Mouse (Mus musculus): ENCODE measurements around the gene Kdm1a. TPM values are rescaled to one million over a fixed set of nuclear protein-coding genes. Genes with fewer than 3 reads are reported as not detected.

Gene Kdm1a
- polyA plus RNA-seq, 1 experiment from 2014 or later, result 61.0 TPM

GRCm38 (mm10) chr4:136635995-136636394 lies 33.5 kb upstream of the Kdm1a start:
- Histone ChIP-seq H3K36me3 (no peaks in the 10 kb centered on the region), H3K9me3 (peaks cover 7% of the 10 kb centered on the region; the same call in 1 of the 2 replicates), H3K4me3 (no peak overlapping the region), H3K27ac (no peak overlapping the region), H3K4me1 (replicated peaks) (peaks cover 28% of the 10 kb centered on the region), H3K27me3 (ENCODE audit: insufficient read depth, poor library complexity, severe bottlenecking) (peaks cover 54% of the 10 kb centered on the region)
- DNase-seq (ENCODE audit: low spot score), result no peak

DNA sequence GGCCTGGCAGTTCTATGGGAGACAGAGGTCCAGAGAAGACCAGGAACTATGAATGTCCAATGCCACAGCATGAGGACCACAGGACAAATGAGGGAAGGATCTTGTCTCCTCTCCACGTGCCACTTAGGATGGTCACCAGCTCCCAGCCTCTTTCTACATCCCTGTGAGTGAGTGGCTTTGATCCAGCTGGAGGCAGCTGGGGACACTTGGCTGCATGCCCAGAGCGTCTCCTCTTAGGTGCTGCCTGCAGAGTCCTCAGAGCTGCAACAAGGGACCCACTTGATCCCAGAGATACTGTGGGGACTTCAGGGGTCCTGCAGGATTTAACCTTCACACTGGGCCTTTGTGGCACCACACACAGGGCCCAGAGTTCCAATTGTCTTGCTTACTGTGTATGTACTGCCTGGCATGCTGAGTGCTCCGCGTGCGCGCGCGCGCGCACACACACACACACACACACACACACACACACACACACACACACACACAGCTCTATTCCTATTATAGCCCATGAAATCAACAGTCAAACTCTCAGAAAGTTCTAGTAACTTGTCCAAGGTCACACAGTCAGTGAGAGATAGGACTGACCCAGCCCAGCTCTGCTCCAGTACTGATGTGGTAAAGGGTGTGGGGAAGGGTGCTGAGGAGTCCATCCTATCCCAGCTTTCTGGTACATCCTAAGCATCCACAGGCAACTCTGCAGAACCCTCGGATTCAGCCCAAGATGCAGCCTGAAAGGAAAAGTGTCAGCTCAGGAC lies 28.9 kb upstream of the Kdm1a start:
- H3K4me3 ChIP-seq, result no peak overlapping the region
- peaks cover 7% of the 10 kb centered on the region; the same call in 1 of the 2 replicates for H3K9me3 ChIP-seq
- H3K36me3 ChIP-seq, result no peaks in the 10 kb centered on the region
- DNase-seq (ENCODE audit: low spot score), result no peak
- H3K27me3 ChIP-seq (ENCODE audit: insufficient read depth, poor library complexity, severe bottlenecking), result peaks cover 11% of the 10 kb centered on the region
- no peak overlapping the region for H3K27ac ChIP-seq
- H3K4me1 ChIP-seq (replicated peaks), result 0 out of 2 replicates have a peak, but pooled peaks cover 4% of the 10 kb centered on the region
- 89% methylated on average over 11 of the region's 11 CpGs for WGBS

DNA sequence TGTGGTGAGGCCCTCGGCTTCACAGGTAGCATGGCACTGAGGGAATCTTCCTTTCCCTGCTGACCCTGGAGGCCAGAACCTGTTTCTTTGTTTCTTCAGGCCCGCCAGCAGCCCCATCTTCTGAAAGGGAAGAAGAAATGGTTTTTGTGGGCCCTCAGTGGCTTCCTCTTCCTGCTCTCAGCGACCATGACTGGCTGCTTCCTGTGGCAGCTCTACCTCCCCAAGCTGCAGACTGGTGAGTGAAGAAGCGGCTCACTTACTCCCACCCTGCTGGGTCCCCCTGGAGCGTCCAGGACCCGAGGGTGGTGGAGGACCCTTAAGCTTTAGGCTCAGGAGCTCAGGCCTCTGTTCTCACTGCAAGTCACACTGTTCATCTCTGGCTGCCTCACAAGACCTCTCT lies 24.1 kb upstream of the Kdm1a start:
- DNase-seq (ENCODE audit: low spot score), result no peak
- Histone ChIP-seq H3K4me1 (replicated peaks) (0 out of 2 replicates have a peak, but pooled peaks cover 4% of the 10 kb centered on the region), H3K36me3 (no peaks in the 10 kb centered on the region), H3K27ac (no peak overlapping the region), H3K27me3 (ENCODE audit: insufficient read depth, poor library complexity, severe bottlenecking) (peaks cover 3% of the 10 kb centered on the region; the same call in 1 of the 2 replicates), H3K9me3 (no peaks in the 10 kb centered on the region), H3K4me3 (no peak overlapping the region)
- 75% methylated on average over 6 of the region's 6 CpGs for WGBS

GRCm38 (mm10) chr4:136622388-136622787 lies 19.9 kb upstream of the Kdm1a start, which contains the start of gene Lactbl1:
Gene Lactbl1, plus strand, starts transcription at chr4:136622621.
- Histone ChIP-seq H3K27ac (no peak within 1 kb of the TSS), H3K4me3 (no peak within 1 kb of the TSS), H3K36me3 (no peaks in the 10 kb centered on the region), H3K4me1 (replicated peaks) (peaks cover 12% of the 10 kb centered on the region), H3K9me3 (no peaks in the 10 kb centered on the region), H3K27me3 (ENCODE audit: insufficient read depth, poor library complexity, severe bottlenecking) (peaks cover 3% of the 10 kb centered on the region; the same call in 1 of the 2 replicates)
- WGBS, result 48% methylated on average over 6 of the region's 6 CpGs
- no peak for DNase-seq (ENCODE audit: low spot score)

DNA sequence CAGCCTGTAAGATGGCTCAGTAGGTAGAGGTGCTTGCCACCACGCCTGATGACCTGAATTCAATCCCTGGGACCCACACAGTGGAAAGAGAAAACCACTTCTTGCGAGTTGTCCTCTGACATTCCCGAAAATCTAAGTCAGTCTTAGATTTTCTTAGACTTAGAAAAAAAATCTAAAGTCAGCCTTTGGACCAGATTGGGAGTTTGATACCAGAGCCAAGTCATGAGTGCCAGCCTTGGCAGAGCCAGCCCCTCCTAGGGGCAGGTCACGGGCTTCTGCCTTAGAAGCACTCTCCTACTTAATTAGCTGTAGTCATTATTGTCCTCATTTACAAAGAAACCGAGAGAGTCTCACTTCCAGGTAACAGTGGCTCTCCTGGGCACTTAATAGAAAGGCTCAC lies 19.4 kb upstream of the Kdm1a start:
- Histone ChIP-seq H3K27me3 (ENCODE audit: insufficient read depth, poor library complexity, severe bottlenecking) (peaks cover 3% of the 10 kb centered on the region; the same call in 1 of the 2 replicates), H3K36me3 (no peaks in the 10 kb centered on the region), H3K4me1 (replicated peaks) (peaks cover 12% of the 10 kb centered on the region), H3K27ac (no peak overlapping the region), H3K9me3 (no peaks in the 10 kb centered on the region), H3K4me3 (no peak overlapping the region)
- no peak for DNase-seq (ENCODE audit: low spot score)
- WGBS, result 61% methylated on average over 5 of the region's 5 CpGs

DNA sequence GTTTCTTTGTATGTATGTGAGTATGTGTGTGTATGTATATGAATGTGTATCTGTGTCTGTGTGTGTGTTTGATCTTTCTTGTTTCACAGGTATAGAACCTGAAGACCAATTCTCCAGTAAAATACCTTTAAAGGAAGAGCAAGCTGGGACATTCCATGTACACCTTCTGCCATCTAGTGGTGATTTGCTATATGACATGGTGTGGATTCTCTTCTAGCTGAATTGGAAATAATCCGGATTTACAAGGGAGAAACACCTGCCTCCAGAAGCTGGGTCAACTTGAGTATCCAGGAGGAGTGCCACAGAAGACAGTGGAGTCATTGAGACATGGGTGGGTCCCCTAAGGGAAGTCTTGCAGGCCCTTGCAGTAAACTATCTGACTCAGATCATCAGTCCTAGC lies 18.8 kb upstream of the Kdm1a start:
- no peak overlapping the region for H3K4me3 ChIP-seq
- 3% methylated on average over 1 of the region's 1 CpGs for WGBS
- H3K27ac ChIP-seq, result no peak overlapping the region
- H3K27me3 ChIP-seq (ENCODE audit: insufficient read depth, poor library complexity, severe bottlenecking), result peaks cover 3% of the 10 kb centered on the region; the same call in 1 of the 2 replicates
- H3K36me3 ChIP-seq, result no peaks in the 10 kb centered on the region
- no peak for DNase-seq (ENCODE audit: low spot score)
- no peaks in the 10 kb centered on the region for H3K9me3 ChIP-seq
- peaks cover 12% of the 10 kb centered on the region for H3K4me1 ChIP-seq (replicated peaks)

DNA sequence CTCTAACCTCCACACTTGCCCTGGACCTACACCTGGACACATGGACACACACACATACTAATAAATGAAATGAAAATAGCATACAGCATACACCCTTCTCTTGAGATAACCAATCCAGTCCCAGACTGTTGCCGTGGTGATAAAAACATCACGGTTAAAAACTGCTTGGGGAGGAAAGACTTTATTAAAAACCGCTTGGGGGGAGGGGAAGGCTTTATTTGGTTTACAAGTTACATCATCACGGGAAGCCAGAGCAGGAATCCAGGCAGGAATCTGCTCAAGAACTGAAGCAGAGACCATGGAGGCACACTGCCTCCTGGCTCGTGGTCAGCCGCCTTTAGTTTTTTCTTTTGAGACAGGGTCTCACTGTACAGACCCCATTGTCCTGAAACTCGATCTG lies 11.1 kb upstream of the Kdm1a start:
- Histone ChIP-seq H3K36me3 (no peaks in the 10 kb centered on the region), H3K27me3 (ENCODE audit: insufficient read depth, poor library complexity, severe bottlenecking) (no peaks in the 10 kb centered on the region), H3K4me1 (replicated peaks) (peaks cover 9% of the 10 kb centered on the region), H3K4me3 (no peak overlapping the region), H3K9me3 (no peaks in the 10 kb centered on the region), H3K27ac (no peak overlapping the region)
- 76% methylated on average over 7 of the region's 7 CpGs for WGBS
- no peak for DNase-seq (ENCODE audit: low spot score)

GRCm38 (mm10) chr4:136610387-136610856 lies 7.9 kb upstream of the Kdm1a start, which contains the start of gene Tex46:
Gene Tex46, plus strand, starts transcription at chr4:136610437.
- Histone ChIP-seq H3K4me3 (no peak within 1 kb of the TSS), H3K9me3 (no peaks in the 10 kb centered on the region), H3K27me3 (ENCODE audit: insufficient read depth, poor library complexity, severe bottlenecking) (no peaks in the 10 kb centered on the region), H3K36me3 (no peaks in the 10 kb centered on the region), H3K4me1 (replicated peaks) (0 out of 2 replicates have a peak, but pooled peaks cover 5% of the 10 kb centered on the region), H3K27ac (no peak within 1 kb of the TSS)
- DNase-seq (ENCODE audit: low spot score), result no peak
- 64% methylated on average over 4 of the region's 4 CpGs for whole genome bisulfite sequencing

GRCm38 (mm10) chr4:136605756-136606485 lies 3.4 kb upstream of the Kdm1a start:
- 93% methylated on average over 19 of the region's 19 CpGs for WGBS
- no peak for DNase-seq (ENCODE audit: low spot score)
- no peak overlapping the region for H3K4me3 ChIP-seq
- H3K27ac ChIP-seq, result no peak overlapping the region
- H3K36me3 ChIP-seq, result no peaks in the 10 kb centered on the region
- H3K9me3 ChIP-seq, result no peaks in the 10 kb centered on the region
- H3K4me1 ChIP-seq (replicated peaks), result peaks cover 11% of the 10 kb centered on the region
- H3K27me3 ChIP-seq (ENCODE audit: insufficient read depth, poor library complexity, severe bottlenecking), result no peaks in the 10 kb centered on the region

DNA sequence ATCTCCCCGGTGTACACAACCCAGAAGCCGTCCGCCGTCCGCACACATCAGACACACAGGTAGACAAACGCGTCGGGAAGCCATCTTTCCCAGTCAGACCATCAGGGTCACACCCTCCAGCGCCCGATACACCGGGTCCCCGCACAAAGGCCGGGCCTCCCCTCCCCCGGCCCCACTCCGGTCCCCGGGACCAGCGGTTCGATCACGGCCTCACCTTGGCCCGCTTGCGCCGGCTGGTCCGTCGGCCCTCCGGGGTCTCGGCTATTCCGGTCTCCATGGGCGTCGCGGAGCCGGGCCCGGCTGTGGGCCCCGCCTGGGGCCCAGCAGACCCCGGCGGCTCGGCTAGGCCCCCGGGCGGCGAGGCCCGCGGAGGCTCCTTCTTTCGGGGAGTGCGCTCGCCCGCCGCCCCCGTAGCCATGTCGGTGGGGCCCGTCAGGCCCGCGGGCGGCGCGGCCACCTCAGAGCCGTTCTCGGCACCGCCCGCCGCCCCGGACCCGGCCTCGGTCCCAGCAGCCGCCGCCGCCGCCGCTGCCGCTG lies 437 bp downstream of the Kdm1a start:
- Histone ChIP-seq H3K27me3 (ENCODE audit: insufficient read depth, poor library complexity, severe bottlenecking) (no peaks in the 10 kb centered on the region), H3K36me3 (peaks cover 17% of the 10 kb centered on the region; the same call in 1 of the 2 replicates), H3K4me1 (replicated peaks) (peaks cover 20% of the 10 kb centered on the region), H3K9me3 (no peaks in the 10 kb centered on the region), H3K4me3 (peak overlapping the region; percentile 99), H3K27ac (peak overlapping the region; percentile 99)
- DNase-seq (ENCODE audit: low spot score), result peak; percentile 69
- under 1% methylated on average over 64 of the region's 68 CpGs for WGBS

DNA sequence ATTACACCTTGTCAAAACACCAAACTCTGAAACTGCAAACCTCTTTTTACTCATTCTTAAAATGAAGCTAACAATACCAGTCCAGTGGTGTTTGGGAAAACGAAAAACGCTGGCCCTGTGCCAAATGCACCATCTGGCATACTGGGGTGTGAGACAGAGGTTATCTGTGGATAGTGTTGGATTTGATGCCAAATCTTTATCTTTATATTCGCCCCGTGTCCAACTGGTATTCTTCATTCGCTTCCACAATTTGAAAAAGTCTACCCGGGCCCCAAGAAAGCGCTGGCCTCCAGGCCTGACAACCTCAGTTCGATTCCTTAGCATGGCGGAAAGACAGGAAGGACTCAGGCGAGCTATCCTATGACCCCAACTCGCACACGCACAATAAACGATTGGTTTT lies 1.0 kb downstream of the Kdm1a start:
- peak; percentile 43 for DNase-seq (ENCODE audit: low spot score)
- Histone ChIP-seq H3K27me3 (ENCODE audit: insufficient read depth, poor library complexity, severe bottlenecking) (no peaks in the 10 kb centered on the region), H3K9me3 (no peaks in the 10 kb centered on the region), H3K27ac (peak overlapping the region; percentile 99), H3K36me3 (peaks cover 17% of the 10 kb centered on the region; the same call in 1 of the 2 replicates), H3K4me1 (replicated peaks) (peaks cover 20% of the 10 kb centered on the region), H3K4me3 (peak overlapping the region; percentile 99)
- WGBS, result 4% methylated on average over 13 of the region's 13 CpGs

DNA sequence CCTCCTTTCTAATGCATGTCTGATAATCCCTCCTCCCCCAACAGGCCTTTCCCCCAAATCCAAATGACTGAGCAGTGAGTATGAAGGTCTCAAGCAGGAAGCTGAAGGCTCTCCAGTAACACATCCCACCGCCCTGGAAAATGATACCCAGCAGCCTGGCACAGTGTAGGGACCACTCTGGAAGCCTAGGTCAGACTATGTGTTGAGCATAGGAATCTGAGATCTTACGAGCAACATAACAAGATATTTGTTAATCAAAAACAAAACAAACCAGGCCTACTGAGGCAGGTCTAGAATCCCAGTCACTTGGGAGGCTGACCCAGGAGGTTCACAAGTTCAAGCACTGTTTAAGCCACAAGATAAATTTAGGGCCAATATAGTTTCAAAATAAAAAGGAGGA lies 2.0 kb downstream of the Kdm1a start:
- Histone ChIP-seq H3K27ac (no peak overlapping the region), H3K4me1 (replicated peaks) (peaks cover 20% of the 10 kb centered on the region), H3K36me3 (peaks cover 17% of the 10 kb centered on the region; the same call in 1 of the 2 replicates), H3K4me3 (peak overlapping the region; percentile 99), H3K27me3 (ENCODE audit: insufficient read depth, poor library complexity, severe bottlenecking) (no peaks in the 10 kb centered on the region), H3K9me3 (no peaks in the 10 kb centered on the region)
- DNase-seq (ENCODE audit: low spot score), result no peak
- WGBS, result 88% methylated on average over 2 of the region's 2 CpGs

All from hindbrain, embryonic 10.5 days (tissue).